In genomic region chr9:96713472-96714390, GRCm38 (mm10) we compare ENCODE assay signal across 8 mouse cellular contexts. TPM values are rescaled to one million over a fixed set of nuclear protein-coding genes. Genes with fewer than 3 reads are reported as not detected.
DNase-seq lines count a peak whose midpoint lies in the region.

No protein-coding gene starts in this region.

- H3K36me3 ChIP-seq in heart, embryonic 10.5 days: peaks cover 27% of the 10 kb centered on the region

- WGBS in heart, embryonic 10.5 days: 69% methylated on average over 14 of the region's 14 CpGs

- peak overlapping the region; percentile 25; the same call in 1 of the 2 replicates for H3K4me3 ChIP-seq in heart, embryonic 10.5 days

- H3K4me1 ChIP-seq in heart, embryonic 10.5 days: peaks cover 48% of the 10 kb centered on the region

- intact Hi-C loops in heart, postnatal 36 days (cut with DNase I): loop anchor here (2.0 kb wide), 1 partner anchor 41 kb away; no protein-coding TSS in a partner anchor

- no peaks in the 10 kb centered on the region for H3K9me3 ChIP-seq in heart, embryonic 10.5 days

- DNase-seq in heart, embryonic 10.5 days (ENCODE audit: low spot score): no peak
- DNase-seq in heart, postnatal 36 days: no peak
- DNase-seq in 3134 (ENCODE audit: extremely low read depth, insufficient read length, low spot score): peak; percentile 57
- peak; percentile 10 for DNase-seq in T-cell, adult 2 months (ENCODE audit: low spot score)
- peak; percentile 43 to 60 for DNase-seq in kidney, postnatal 36 days
- DNase-seq in urinary bladder, postnatal 36 days (ENCODE audit: low spot score in 2 of 2): no peak
- no peak for DNase-seq in embryo, embryonic 10.5 days (ENCODE audit: low spot score)
- DNase-seq in left cerebral cortex, adult 11 months (ENCODE audit: low spot score): no peak

- no peaks in the 10 kb centered on the region for H3K27me3 ChIP-seq in heart, embryonic 10.5 days (ENCODE audit: insufficient read depth, poor library complexity, severe bottlenecking)

- peak overlapping the region; percentile 84 for H3K27ac ChIP-seq in heart, embryonic 10.5 days

RNA-seq across cellular contexts. Expression of gene Zbtb38, which starts 38.9 kb away (rescaled TPM):
- polyA plus RNA-seq in heart, embryonic 10.5 days (2016; fragmentation: Nextera tagmentation; extraction: Ambion mirVana): 13.4 and 24.5 TPM in 2 replicates
- 10 to 100 TPM; 39.1 to 39.8 TPM for total RNA-seq in heart, postnatal 36 days (2021)

Comparison
In these comparisons a context has a peak if more than half of its experiments do, and no peak if none do; other contexts are left out.
1. DNase-seq: peak in 3134 (single experiment), T-cell, adult 2 months (single experiment) and kidney, postnatal 36 days (2 of 2); none in heart, embryonic 10.5 days (single experiment), heart, postnatal 36 days (0 of 2), urinary bladder, postnatal 36 days (0 of 2), embryo, embryonic 10.5 days (single experiment) and left cerebral cortex, adult 11 months (single experiment).